Mouse (Mus musculus): ENCODE measurements at regions not wholly inside any gene's neighbourhood (a gene's known extent, or its start where the extent isn't known, plus 50 kb on each side); places are given as distances from the start of the nearest gene placed in this dataset.

DNA sequence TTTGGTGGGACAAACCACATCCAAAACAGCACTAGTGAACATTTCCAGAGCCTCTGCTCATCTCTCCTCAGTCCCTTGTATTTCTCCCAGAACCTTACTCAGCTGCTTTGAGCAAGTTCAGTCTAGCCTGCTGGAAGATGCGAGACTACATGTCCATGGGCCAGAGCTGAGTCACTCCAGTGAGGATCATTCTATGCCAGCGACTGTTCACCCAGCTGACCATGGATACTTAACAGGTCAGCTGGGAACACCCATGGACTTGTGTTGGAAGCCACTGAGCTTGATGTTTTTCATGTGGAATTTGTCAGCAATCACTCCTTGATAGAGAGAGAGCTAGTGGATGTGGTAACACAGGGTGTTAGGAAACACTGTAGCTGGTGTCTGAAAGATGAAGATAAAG lies 146.5 kb upstream of the Jag1 start:
- TF ChIP-seq EP300 (IDR thresholded peaks at IDR 0.05; ENCODE audit: insufficient read depth, low read depth, low read length): no peak
- no peak for TF ChIP-seq CTCF (IDR thresholded peaks at IDR 0.05; ENCODE audit: low read depth, low read length)
- no peak for TF ChIP-seq POLR2A (IDR thresholded peaks at IDR 0.05; ENCODE audit: insufficient read depth, low read length)

DNA sequence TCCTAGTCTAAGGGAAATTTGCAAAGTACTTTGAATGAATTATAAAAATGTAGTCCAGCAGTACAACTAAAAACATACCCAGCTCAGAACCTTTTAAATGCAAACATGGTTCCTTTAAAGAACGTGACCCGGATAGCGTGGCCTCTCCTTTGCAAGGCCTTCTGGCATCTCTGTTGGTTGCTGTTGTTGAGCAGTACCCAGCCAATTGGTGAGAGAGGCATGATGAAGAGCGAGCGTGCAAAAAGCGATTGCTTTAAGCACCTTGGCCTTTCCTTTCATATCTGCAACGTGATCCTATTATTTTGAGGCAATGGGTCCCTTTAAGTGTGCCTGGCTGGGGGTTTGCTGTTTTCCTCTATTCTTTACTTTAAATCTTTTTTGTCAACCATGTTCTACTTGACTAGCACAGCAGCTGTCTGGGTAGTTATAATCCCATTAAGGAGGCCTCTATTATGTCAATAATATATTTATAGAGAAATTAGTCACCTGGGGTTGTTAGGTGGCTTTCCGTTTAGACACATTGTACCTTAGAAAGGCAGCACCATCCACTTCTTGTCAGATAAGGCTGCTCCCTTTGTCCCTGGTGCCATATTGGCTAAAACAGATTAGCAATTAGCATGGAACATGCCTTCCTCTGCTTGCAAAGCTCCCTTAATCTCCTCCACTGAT lies 141.5 kb upstream of the Jag1 start:
- no peak overlapping the region for H3K9ac ChIP-seq (ENCODE audit: low read depth, poor library complexity, severe bottlenecking)
- H3K27ac ChIP-seq (ENCODE audit: insufficient read depth, low read length): no peak overlapping the region
- H3K4me3 ChIP-seq (ENCODE audit: low read depth, low read length): no peak overlapping the region
- no peaks in the 10 kb centered on the region for H3K9me3 ChIP-seq (replicated peaks; ENCODE audit: control insufficient read depth, insufficient read depth, low read length, poor library complexity, severe bottlenecking)
- H3K27me3 ChIP-seq (ENCODE audit: control insufficient read depth, insufficient read depth, low read length, poor library complexity, severe bottlenecking): no peaks in the 10 kb centered on the region
- no peak for TF ChIP-seq POLR2A (IDR thresholded peaks at IDR 0.05; ENCODE audit: insufficient read depth, low read length)
- no peak for TF ChIP-seq EP300 (IDR thresholded peaks at IDR 0.05; ENCODE audit: insufficient read depth, low read depth, low read length)
- TF ChIP-seq CTCF (IDR thresholded peaks at IDR 0.05; ENCODE audit: low read depth, low read length): no peak
- no peaks in the 10 kb centered on the region for H3K36me3 ChIP-seq (ENCODE audit: control insufficient read depth, insufficient read depth, low read length, poor library complexity, severe bottlenecking)
- no peaks in the 10 kb centered on the region for H3K4me1 ChIP-seq (ENCODE audit: control insufficient read depth, insufficient read depth, low read length)

More for the DNA sequence above, 146.5 kb upstream of the Jag1 start:
- Histone ChIP-seq H3K4me3 (ENCODE audit: low read depth, low read length) (no peak overlapping the region), H3K27ac (ENCODE audit: insufficient read depth, low read length) (no peak overlapping the region), H3K4me1 (ENCODE audit: control insufficient read depth, insufficient read depth, low read length) (no peaks in the 10 kb centered on the region), H3K36me3 (ENCODE audit: control insufficient read depth, insufficient read depth, low read length, poor library complexity, severe bottlenecking) (no peaks in the 10 kb centered on the region), H3K27me3 (ENCODE audit: control insufficient read depth, insufficient read depth, low read length, poor library complexity, severe bottlenecking) (no peaks in the 10 kb centered on the region), H3K9ac (ENCODE audit: low read depth, poor library complexity, severe bottlenecking) (no peak overlapping the region), H3K9me3 (replicated peaks; ENCODE audit: control insufficient read depth, insufficient read depth, low read length, poor library complexity, severe bottlenecking) (no peaks in the 10 kb centered on the region)

DNA sequence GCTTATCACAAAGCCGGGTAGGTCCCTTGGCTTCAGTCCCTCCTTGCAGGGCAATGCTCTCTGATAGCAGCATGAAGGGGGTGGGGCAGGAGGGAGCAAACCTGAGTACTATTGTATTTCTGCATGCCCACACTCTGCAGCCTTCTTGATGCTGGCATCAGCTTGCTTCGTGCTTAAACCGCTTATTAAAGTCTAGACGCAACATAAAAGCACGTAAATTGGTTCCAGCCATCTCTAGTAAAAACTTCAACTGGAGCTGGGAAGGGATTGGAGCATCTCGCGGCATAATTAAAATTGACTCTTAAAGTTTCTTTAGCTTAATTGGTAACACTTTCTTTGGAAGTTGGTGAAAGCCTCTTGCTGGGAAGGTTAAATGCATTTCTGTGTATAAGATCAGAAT lies 131.5 kb upstream of the Jag1 start:
- Histone ChIP-seq H3K9me3 (replicated peaks; ENCODE audit: control insufficient read depth, insufficient read depth, low read length, poor library complexity, severe bottlenecking) (no peaks in the 10 kb centered on the region), H3K9ac (ENCODE audit: low read depth, poor library complexity, severe bottlenecking) (no peak overlapping the region), H3K27ac (ENCODE audit: insufficient read depth, low read length) (no peak overlapping the region), H3K4me3 (ENCODE audit: low read depth, low read length) (no peak overlapping the region), H3K27me3 (ENCODE audit: control insufficient read depth, insufficient read depth, low read length, poor library complexity, severe bottlenecking) (no peaks in the 10 kb centered on the region; the same call in 1 of the 2 replicates), H3K36me3 (ENCODE audit: control insufficient read depth, insufficient read depth, low read length, poor library complexity, severe bottlenecking) (no peaks in the 10 kb centered on the region), H3K4me1 (ENCODE audit: control insufficient read depth, insufficient read depth, low read length) (no peaks in the 10 kb centered on the region)
- TF ChIP-seq EP300 (IDR thresholded peaks at IDR 0.05; ENCODE audit: insufficient read depth, low read depth, low read length) (no peak), CTCF (IDR thresholded peaks at IDR 0.05; ENCODE audit: low read depth, low read length) (no peak), POLR2A (IDR thresholded peaks at IDR 0.05; ENCODE audit: insufficient read depth, low read length) (no peak)

DNA sequence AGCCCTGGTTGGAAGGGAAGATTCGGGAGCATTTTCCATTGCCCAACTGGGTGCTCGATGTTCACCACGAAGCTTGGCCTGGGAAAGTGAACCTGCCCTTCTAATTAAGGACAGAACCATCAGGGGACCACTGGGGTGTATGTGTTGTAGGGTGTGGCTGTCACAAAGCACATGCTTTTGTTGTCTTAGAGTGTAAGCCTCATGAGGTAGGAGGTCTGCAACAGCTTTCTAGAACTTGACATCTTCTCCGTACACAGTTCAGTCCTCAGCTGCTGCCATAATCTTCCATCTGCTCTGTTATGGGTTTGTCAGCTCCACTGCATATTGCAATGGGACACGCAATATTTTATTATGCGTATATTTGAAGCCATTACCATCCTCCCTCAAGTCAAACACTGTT lies 127.9 kb upstream of the Jag1 start:
- Histone ChIP-seq H3K4me1 (ENCODE audit: control insufficient read depth, insufficient read depth, low read length) (no peaks in the 10 kb centered on the region), H3K27me3 (ENCODE audit: control insufficient read depth, insufficient read depth, low read length, poor library complexity, severe bottlenecking) (no peaks in the 10 kb centered on the region; the same call in 1 of the 2 replicates), H3K9ac (ENCODE audit: low read depth, poor library complexity, severe bottlenecking) (no peak overlapping the region), H3K27ac (ENCODE audit: insufficient read depth, low read length) (no peak overlapping the region), H3K36me3 (ENCODE audit: control insufficient read depth, insufficient read depth, low read length, poor library complexity, severe bottlenecking) (no peaks in the 10 kb centered on the region), H3K4me3 (ENCODE audit: low read depth, low read length) (no peak overlapping the region), H3K9me3 (replicated peaks; ENCODE audit: control insufficient read depth, insufficient read depth, low read length, poor library complexity, severe bottlenecking) (no peaks in the 10 kb centered on the region)
- no peak for TF ChIP-seq EP300 (IDR thresholded peaks at IDR 0.05; ENCODE audit: insufficient read depth, low read depth, low read length)
- no peak for TF ChIP-seq CTCF (IDR thresholded peaks at IDR 0.05; ENCODE audit: low read depth, low read length)
- TF ChIP-seq POLR2A (IDR thresholded peaks at IDR 0.05; ENCODE audit: insufficient read depth, low read length): no peak

DNA sequence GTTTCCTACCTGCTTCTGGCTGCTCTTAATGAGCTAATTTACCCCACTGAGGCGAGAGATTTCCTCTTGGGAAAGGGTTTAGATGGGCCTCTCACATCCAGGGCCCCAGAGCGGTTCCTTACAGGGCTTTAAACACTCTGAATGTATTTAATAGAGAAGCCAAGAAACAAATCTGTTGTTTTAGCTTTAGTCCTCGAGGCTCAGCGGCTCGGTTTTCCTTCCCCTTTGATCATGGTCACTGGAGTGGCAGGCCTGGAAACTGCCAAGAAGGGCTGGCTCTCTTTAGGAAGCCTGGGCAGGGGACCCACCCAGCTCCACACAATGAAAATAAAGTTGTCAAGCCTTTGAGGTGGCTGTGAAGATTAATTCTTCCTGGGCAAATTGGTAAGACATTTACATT lies 127.5 kb upstream of the Jag1 start:
- Histone ChIP-seq H3K4me3 (ENCODE audit: low read depth, low read length) (no peak overlapping the region), H3K27me3 (ENCODE audit: control insufficient read depth, insufficient read depth, low read length, poor library complexity, severe bottlenecking) (no peaks in the 10 kb centered on the region; the same call in 1 of the 2 replicates), H3K27ac (ENCODE audit: insufficient read depth, low read length) (no peak overlapping the region), H3K36me3 (ENCODE audit: control insufficient read depth, insufficient read depth, low read length, poor library complexity, severe bottlenecking) (no peaks in the 10 kb centered on the region), H3K4me1 (ENCODE audit: control insufficient read depth, insufficient read depth, low read length) (no peaks in the 10 kb centered on the region), H3K9me3 (replicated peaks; ENCODE audit: control insufficient read depth, insufficient read depth, low read length, poor library complexity, severe bottlenecking) (no peaks in the 10 kb centered on the region), H3K9ac (ENCODE audit: low read depth, poor library complexity, severe bottlenecking) (no peak overlapping the region)
- no peak for TF ChIP-seq POLR2A (IDR thresholded peaks at IDR 0.05; ENCODE audit: insufficient read depth, low read length)
- no peak for TF ChIP-seq EP300 (IDR thresholded peaks at IDR 0.05; ENCODE audit: insufficient read depth, low read depth, low read length)
- TF ChIP-seq CTCF (IDR thresholded peaks at IDR 0.05; ENCODE audit: low read depth, low read length): no peak

DNA sequence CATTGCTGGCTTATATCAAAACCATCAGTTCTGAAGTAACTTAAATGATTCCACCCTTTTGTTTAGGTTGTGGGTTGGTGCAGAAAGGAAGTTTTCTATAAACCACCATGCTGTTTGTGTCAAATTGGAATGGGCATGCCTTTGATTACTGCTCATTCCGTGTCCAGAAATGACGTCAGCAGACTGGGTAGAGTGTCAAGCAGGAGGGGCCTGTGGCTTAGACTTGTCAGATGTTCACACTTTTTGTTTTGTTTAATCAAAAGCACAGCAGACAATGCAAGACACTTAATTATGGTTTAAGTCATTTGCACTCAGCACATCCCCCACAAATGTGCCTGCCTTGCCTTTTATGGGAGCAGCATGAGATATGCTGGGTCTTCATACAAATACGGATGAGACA lies 120.5 kb upstream of the Jag1 start:
- H3K9me3 ChIP-seq (replicated peaks; ENCODE audit: control insufficient read depth, insufficient read depth, low read length, poor library complexity, severe bottlenecking): no peaks in the 10 kb centered on the region
- H3K36me3 ChIP-seq (ENCODE audit: control insufficient read depth, insufficient read depth, low read length, poor library complexity, severe bottlenecking): no peaks in the 10 kb centered on the region
- H3K9ac ChIP-seq (ENCODE audit: low read depth, poor library complexity, severe bottlenecking): no peak overlapping the region
- H3K27me3 ChIP-seq (ENCODE audit: control insufficient read depth, insufficient read depth, low read length, poor library complexity, severe bottlenecking): no peaks in the 10 kb centered on the region
- H3K27ac ChIP-seq (ENCODE audit: insufficient read depth, low read length): no peak overlapping the region
- no peaks in the 10 kb centered on the region for H3K4me1 ChIP-seq (ENCODE audit: control insufficient read depth, insufficient read depth, low read length)
- H3K4me3 ChIP-seq (ENCODE audit: low read depth, low read length): no peak overlapping the region
- TF ChIP-seq POLR2A (IDR thresholded peaks at IDR 0.05; ENCODE audit: insufficient read depth, low read length) (no peak), EP300 (IDR thresholded peaks at IDR 0.05; ENCODE audit: insufficient read depth, low read depth, low read length) (no peak), CTCF (IDR thresholded peaks at IDR 0.05; ENCODE audit: low read depth, low read length) (no peak)
